ENCODE assay signal across 8 mouse cellular contexts in the genomic region with DNA sequence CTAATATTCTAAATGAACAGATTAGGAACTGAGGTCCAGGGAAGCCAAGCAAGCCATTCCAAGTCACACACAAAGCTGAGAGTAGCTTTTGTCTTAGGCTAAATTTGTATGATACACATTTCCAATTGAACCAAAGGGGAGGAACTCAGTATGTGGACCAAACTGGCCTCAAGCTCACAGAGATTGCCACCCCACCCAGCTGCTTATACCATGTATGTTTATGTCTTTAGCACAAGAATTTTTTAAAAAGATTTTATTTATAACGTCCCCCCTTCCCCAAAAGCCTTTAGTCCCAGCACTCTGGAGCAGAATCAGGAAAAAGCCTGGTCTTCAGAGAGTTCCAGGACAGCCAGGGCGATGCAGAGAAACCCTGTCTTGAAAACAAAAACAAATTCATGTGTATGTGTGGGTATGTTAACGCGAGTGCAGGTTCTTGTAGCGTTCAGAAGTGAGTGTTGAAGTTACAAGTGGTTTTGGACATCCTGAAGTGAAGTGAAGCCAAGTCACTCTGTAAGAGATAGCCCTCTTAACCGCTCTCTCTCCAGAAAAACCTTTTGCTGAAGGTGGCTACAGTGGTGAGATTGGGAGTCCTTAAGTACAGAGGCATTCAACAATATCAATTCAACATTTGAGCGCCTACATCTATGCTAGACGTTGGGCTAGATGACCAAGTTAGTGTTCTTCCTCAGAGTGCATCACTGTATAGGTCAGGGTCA. TPM values are rescaled to one million over a fixed set of nuclear protein-coding genes. Genes with fewer than 3 reads are reported as not detected.
DNase-seq lines count a peak whose midpoint lies in the region; ATAC-seq and TF ChIP-seq lines count a peak whose summit lies in the region.

No protein-coding gene starts in this region.

- H3K27me3 ChIP-seq in kidney, embryonic 16.5 days (ENCODE audit: insufficient read depth, low read length), result no peaks in the 10 kb centered on the region
- no peaks in the 10 kb centered on the region for H3K27me3 ChIP-seq in hindbrain, postnatal 0 days (ENCODE audit: insufficient read depth, low read length)
- no peaks in the 10 kb centered on the region for H3K27me3 ChIP-seq in midbrain, embryonic 15.5 days (replicated peaks)

- peak overlapping the region; percentile 91 for H3K4me2 ChIP-seq in kidney, embryonic 16.5 days (replicated peaks; ENCODE audit: low read depth, low read length)
- peak overlapping the region; percentile 83 for H3K4me2 ChIP-seq in hindbrain, postnatal 0 days (ENCODE audit: low read depth, low read length)
- H3K4me2 ChIP-seq in midbrain, embryonic 15.5 days, result peak overlapping the region; percentile 68

- H3K9me3 ChIP-seq in kidney, embryonic 16.5 days (ENCODE audit: low read length), result no peaks in the 10 kb centered on the region
- H3K9me3 ChIP-seq in hindbrain, postnatal 0 days (ENCODE audit: low read length), result no peaks in the 10 kb centered on the region
- no peaks in the 10 kb centered on the region for H3K9me3 ChIP-seq in midbrain, embryonic 15.5 days

- no peak for TF ChIP-seq POLR2A in cortical plate, adult 2 months (IDR thresholded peaks at IDR 0.05; ENCODE audit: extremely low read depth, insufficient read depth, low read length)

- no peak for DNase-seq in kidney, adult 18-20 months
- DNase-seq in hindbrain, postnatal 0 days (ENCODE audit: low spot score), result no peak
- no peak for DNase-seq in urinary bladder, postnatal 25 days (ENCODE audit: low spot score)
- no peak for DNase-seq in layer of hippocampus, postnatal 36 days
- no peak for DNase-seq in layer of hippocampus, postnatal 25 days (ENCODE audit: extremely low spot score in 1 of 2, low spot score in 1 of 2)

- peak overlapping the region; percentile 97 for H3K9ac ChIP-seq in kidney, embryonic 16.5 days (replicated peaks; ENCODE audit: low read length)
- peak overlapping the region; percentile 99 for H3K9ac ChIP-seq in hindbrain, postnatal 0 days (replicated peaks; ENCODE audit: low read length)
- H3K9ac ChIP-seq in midbrain, embryonic 15.5 days, result peak overlapping the region; percentile 98

- peak overlapping the region; percentile 99 for H3K4me3 ChIP-seq in kidney, embryonic 16.5 days (ENCODE audit: low read length)
- peak overlapping the region; percentile 99 for H3K4me3 ChIP-seq in cortical plate, adult 2 months (ENCODE audit: insufficient read depth, low read length)
- H3K4me3 ChIP-seq in hindbrain, postnatal 0 days (ENCODE audit: low read length), result peak overlapping the region; percentile 100
- H3K4me3 ChIP-seq in midbrain, embryonic 15.5 days, result peak overlapping the region; percentile 85

- no peak overlapping the region for H3K27ac ChIP-seq in kidney, embryonic 16.5 days (ENCODE audit: low read length)
- no peak overlapping the region for H3K27ac ChIP-seq in cortical plate, adult 2 months (ENCODE audit: insufficient read depth, low read length)
- H3K27ac ChIP-seq in hindbrain, postnatal 0 days, result peak overlapping the region; percentile 99; the same call in 1 of the 2 replicates
- H3K27ac ChIP-seq in midbrain, embryonic 15.5 days, result peak overlapping the region; percentile 97

- no peaks in the 10 kb centered on the region for H3K36me3 ChIP-seq in kidney, embryonic 16.5 days (ENCODE audit: insufficient read depth, low read length)
- no peaks in the 10 kb centered on the region for H3K36me3 ChIP-seq in hindbrain, postnatal 0 days (ENCODE audit: insufficient read depth, low read length)
- no peaks in the 10 kb centered on the region for H3K36me3 ChIP-seq in midbrain, embryonic 15.5 days (replicated peaks)

- H3K4me1 ChIP-seq in kidney, embryonic 16.5 days (ENCODE audit: insufficient read depth, low read length), result peaks cover 11% of the 10 kb centered on the region; the same call in 1 of the 2 replicates
- peaks cover 3% of the 10 kb centered on the region; the same call in 1 of the 2 replicates for H3K4me1 ChIP-seq in cortical plate, adult 2 months (ENCODE audit: control insufficient read depth, insufficient read depth, low read length)
- H3K4me1 ChIP-seq in hindbrain, postnatal 0 days (ENCODE audit: insufficient read depth, low read length), result peaks cover 9% of the 10 kb centered on the region; the same call in 1 of the 2 replicates
- H3K4me1 ChIP-seq in midbrain, embryonic 15.5 days, result peaks cover 19% of the 10 kb centered on the region

- no peak for TF ChIP-seq CTCF in cortical plate, adult 2 months (IDR thresholded peaks at IDR 0.05; ENCODE audit: extremely low read depth, insufficient read depth, low read length)
- TF ChIP-seq CTCF in hindbrain, postnatal 0 days (IDR thresholded peaks at IDR 0.05; ENCODE audit: low read depth), result no peak

- WGBS in kidney, embryonic 16.5 days, result 40% methylated on average over 8 of the region's 8 CpGs
- WGBS in hindbrain, postnatal 0 days, result 39% methylated on average over 8 of the region's 8 CpGs
- 38% methylated on average over 8 of the region's 8 CpGs for WGBS in midbrain, embryonic 15.5 days

- peak; percentile 33; the same call in 1 of the 2 replicates for ATAC-seq in kidney, embryonic 16.5 days (ENCODE audit: low FRiP score, low TSS enrichment)
- ATAC-seq in hindbrain, postnatal 0 days, result no peak
- ATAC-seq in midbrain, embryonic 15.5 days (replicated peaks), result no peak; the same call in 1 of the 2 replicates

RNA-seq across cellular contexts. Expression of a gene that starts 0.9 kb away (rescaled TPM):
- 18.5 and 21.1 TPM in 2 replicates for polyA plus RNA-seq in kidney, embryonic 16.5 days (2015; fragmentation: Nextera tagmentation; extraction: Ambion mirVana)
- 64.5 and 68.5 TPM in 2 replicates for polyA plus RNA-seq in cortical plate, adult 2 months (2012; rRNA removed)
- 91.5 and 104 TPM in 2 replicates for total RNA-seq in hindbrain, postnatal 0 days (2014; rRNA removed)
- polyA plus RNA-seq in hindbrain, postnatal 0 days (2015; fragmentation: Nextera tagmentation; extraction: Ambion mirVana), result 30.3 and 30.7 TPM in 2 replicates
- 50.5 and 55.2 TPM in 2 replicates for polyA plus RNA-seq in midbrain, embryonic 15.5 days (2015; fragmentation: Nextera tagmentation; extraction: Ambion mirVana)
- 100 to 1,000 TPM; 106 to 113 TPM for total RNA-seq in layer of hippocampus, postnatal 36 days (2021)
- 100 to 1,000 TPM in 1 of 2 experiments, 10 to 100 TPM in 1; 95.4 to 121 TPM for total RNA-seq in layer of hippocampus, postnatal 25 days (2021)

Comparison
In these comparisons a context has a peak if more than half of its experiments do, and no peak if none do; other contexts are left out.
1. H3K27ac ChIP-seq: peak in hindbrain, postnatal 0 days (single experiment) and midbrain, embryonic 15.5 days (single experiment); none in kidney, embryonic 16.5 days (single experiment) and cortical plate, adult 2 months (single experiment).
2. Peak in every context shown above with its lines, with median percentiles within 50 percentile points of each other: H3K4me2 ChIP-seq, H3K4me3 ChIP-seq and H3K9ac ChIP-seq.